Mouse (Mus musculus): ENCODE measurements around the gene Slc30a2.
"Not testable (repeated sequence)": the region's sequence is repeated elsewhere in the genome, so short reads cannot be mapped to it uniquely, and the experiment has no call there.

Slc30a2 gene

DNA sequence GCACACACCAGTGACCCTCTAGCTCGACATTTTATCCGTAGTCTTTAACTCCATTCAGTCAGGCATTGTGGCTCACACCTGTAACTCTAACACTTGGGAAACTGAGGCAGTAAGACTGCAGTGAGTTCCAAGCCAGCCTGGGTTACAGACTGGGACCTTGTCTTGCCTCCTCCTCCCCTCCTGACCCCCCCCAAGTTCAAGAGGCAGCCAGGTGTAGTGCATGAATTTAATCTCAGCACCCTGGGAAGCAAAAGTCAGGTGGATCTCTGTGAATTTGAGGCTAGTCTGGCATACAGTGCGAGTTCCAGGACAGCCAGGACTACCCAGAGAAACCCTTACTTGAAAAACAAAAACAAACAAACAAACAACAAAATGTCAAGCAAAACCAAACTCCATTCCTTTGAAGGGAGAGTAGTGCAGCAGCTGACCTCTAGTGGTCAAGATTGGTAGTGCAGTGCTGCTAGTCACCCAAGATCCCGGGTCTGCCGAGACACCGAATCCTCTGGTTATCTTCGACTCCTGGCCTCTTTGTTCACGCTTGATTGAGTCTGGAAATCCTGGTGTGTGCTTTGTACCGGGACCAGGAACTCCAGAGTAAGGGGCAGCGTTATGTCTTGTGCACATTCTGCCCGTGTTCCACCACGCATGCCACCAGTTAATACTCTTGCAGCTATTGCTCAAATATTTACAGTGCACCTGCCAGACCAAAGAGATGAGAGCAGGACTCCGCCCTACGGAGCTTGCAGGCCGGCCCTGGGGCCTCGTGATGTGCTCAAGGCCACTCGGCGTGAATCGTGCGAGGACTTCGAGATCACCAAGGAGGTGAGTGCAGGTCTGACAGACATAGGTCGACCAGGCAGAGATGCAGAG, 13.8 kb downstream of the Slc30a2 start:
- DNase-seq (ENCODE audit: low read depth, low spot score): peak; percentile 48

DNA sequence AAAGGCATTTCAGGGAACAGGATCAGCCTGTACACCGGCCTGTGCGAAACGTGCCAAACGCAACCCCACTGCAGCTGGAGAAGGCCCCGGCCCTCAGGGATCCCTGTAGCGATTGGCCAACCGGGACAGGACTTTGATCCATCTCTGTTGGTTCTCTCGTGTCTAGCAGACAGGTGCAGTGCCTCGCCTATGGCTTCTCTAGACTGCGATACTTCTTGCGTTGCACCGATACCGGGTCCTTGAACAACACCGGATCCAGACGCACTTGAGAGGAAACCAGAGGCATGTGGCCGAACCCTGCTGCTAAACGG, 14.4 kb downstream of the Slc30a2 start:
- DNase-seq (ENCODE audit: low read depth, low spot score): no peak

DNA sequence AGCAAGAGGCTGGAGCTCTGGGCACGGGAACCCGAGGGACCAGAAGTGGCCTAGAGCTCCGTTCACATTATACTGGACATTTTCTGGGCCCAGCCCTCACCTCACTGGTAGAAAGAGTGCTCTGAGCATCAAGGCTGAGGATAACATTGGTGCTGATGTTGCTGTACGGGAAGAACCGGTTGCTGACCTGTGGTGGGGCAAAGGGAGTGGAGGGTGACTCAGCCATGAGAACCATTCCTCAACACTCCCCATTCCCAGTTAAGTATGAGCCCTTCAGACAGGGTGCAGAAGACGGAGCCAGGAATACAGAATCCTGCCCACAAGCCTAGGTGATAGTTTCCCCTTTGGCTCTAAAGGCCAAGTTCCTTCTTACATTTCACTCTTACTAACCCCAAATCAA, 16.7 kb downstream of the Slc30a2 start:
- DNase-seq (ENCODE audit: low read depth, low spot score): no peak

- peak; percentile 50 for DNase-seq (ENCODE audit: low read depth, low spot score)
Observed at GRCm38 (mm10) chr4:134361215-134361614, 18.2 kb downstream of the Slc30a2 start.

DNA sequence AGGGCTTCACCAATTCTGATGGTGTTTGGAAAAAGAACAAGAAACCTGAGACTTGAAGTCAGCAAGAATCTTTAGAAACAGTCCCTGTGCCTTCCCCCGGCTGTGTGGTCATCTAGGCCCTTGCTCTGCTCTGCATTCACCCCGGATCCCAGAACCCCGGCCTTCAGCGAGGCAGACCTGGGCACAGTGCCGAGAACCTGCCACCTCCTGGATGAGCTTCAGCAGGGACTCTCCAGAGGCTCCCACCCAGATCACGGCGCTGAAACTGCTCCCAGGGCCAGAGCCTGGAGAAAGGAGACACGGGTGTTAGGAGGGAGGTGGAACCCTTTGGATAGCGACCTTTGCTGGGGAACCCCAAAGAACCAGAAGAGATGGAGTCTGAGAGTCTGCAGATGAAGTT, 19.1 kb downstream of the Slc30a2 start:
- no peak for DNase-seq (ENCODE audit: low read depth, low spot score)

DNA sequence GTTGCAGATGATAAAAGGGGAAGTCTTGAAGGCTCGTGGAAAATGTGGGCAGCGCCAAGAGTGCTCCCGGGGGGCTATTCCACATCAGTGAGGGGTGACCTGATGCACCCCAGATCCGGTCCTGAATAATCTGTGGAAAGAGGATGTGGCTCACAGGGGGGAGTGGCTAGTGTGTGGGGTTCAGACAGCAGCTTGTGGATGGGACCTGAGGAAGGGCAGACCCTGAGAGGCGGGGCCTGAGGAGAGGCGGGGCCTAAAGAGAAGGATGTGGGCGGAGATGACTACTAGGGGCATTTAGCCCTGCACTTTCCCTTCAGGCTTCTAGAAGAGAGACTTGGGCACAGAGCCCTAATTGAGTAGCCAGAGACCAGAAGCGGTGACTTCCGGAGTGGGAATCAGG, 19.6 kb downstream of the Slc30a2 start:
- no peak for DNase-seq (ENCODE audit: low read depth, low spot score)

DNA sequence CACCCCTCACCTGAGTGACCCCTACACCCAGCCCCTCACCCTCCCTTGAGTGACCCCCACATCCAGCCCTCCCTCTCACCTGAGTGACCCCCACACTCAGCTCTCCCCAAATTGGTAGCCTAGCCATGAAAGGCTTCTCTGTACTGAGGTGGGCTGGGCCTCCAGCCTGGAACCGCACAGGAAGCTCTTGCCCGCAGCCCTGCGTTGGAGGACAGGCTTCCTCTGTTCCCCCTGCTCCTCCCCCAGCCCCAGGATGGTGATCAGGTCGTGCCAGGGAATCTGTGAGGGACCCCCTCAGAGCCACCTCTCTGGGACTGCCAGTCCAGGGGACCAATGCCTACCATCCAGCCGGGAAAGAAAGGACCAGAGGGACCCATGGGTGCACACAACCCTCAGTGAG, 22.3 kb downstream of the Slc30a2 start:
- DNase-seq (ENCODE audit: low read depth, low spot score): no peak

- no peak for DNase-seq (ENCODE audit: low read depth, low spot score)
Observed at GRCm38 (mm10) chr4:134370649-134371221, 27.8 kb downstream of the Slc30a2 start.

DNA sequence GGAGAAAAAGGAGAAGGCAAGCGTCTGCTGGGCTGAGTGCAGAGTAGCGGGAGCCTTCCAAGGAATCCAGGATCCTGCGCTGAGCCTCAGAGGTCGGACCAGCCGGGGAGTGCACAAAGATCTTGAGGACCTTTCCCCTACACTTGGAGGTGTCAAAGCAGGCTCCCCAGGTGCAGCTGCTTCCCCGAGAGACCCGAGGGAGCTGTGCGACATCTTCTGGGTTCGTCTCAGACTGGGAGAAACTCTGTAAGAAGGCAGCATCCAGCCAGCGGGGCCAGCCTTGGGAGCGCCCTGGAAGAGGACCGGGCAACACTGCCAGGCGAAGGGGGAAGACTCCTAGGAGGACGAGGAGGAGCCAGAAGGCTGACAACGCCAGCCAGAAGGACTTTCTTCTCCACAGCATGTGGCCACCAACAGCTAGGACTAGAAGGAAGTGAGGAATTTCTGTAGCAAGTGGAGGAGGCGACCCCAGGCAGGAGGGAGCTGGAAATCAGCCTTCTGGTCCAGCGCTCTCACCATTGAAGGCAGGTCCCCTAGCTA, 28.4 kb downstream of the Slc30a2 start:
- DNase-seq (ENCODE audit: low read depth, low spot score): no peak

GRCm38 (mm10) chr4:134372294-134372747, 29.3 kb downstream of the Slc30a2 start:
- DNase-seq (ENCODE audit: low read depth, low spot score): peak; percentile 60

DNA sequence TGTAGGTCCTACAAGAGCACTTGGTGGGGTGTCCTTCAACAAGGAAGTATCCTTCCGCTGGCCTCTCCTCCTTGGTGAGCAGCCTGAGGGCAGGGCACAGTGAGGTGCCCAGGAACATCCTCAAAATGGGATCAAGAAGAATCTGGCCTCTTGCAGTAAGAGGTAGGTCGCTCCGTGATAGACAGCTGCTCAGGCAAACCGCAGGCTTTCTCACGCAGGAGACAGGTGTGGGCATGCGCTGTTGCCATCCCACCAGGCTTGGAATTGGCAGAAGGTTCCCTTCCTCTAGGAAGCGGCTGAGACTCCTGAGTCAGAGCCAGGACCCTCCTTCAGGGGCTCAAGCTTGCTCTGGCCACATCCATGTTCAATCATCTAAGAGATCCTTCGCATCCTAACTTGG, 30.3 kb downstream of the Slc30a2 start:
- DNase-seq (ENCODE audit: low read depth, low spot score): no peak

- no peak for DNase-seq (ENCODE audit: low read depth, low spot score)
Observed at GRCm38 (mm10) chr4:134374306-134374705, 31.3 kb downstream of the Slc30a2 start.

DNA sequence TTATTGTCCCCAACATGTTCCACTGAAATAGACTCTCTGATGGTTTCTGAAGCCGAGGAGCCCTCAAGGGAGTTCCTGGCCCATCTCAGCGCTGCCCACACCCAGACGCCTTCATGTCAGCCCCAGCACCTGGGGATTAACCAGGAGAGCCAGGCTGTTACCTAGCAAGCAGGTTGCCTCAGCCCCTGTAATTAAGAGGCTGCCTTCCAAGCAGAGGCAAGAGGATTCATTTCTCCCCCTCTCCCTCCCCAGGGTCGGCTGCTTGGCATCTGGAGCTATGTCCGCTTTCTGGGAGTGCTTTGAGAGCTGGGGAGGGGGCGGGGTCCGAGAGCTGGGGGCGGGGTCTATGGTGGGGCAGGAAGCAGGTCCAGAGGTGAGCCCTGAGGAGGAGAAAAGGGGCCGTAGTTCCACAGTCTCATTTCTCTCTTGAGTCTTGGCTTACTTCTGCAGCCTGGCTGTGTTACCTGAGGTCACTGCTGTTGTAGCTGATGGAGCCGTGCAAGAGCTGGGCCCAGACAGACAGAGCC, 35.2 kb downstream of the Slc30a2 start:
- DNase-seq (ENCODE audit: low read depth, low spot score): no peak

DNA sequence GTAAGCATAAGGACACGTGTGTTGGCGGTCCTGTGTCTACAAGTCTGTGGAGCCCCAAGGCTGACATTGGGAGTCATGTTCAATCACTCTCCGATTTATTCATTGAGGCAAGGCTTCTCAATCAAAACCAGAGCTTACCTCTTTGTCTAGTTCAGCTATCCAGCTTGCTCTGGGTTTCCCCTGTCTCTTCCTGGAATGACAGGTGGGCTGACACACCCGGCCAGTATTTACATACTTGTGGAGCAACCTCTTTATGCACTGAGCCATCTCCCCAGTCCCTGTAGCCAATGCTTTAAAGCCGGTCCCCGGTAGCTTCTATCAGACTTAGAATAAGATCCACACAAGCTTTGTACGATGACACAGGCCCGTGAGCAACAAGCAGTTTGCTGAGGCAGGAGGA, 36.5 kb downstream of the Slc30a2 start:
- DNase-seq (ENCODE audit: low read depth, low spot score): no peak

DNA sequence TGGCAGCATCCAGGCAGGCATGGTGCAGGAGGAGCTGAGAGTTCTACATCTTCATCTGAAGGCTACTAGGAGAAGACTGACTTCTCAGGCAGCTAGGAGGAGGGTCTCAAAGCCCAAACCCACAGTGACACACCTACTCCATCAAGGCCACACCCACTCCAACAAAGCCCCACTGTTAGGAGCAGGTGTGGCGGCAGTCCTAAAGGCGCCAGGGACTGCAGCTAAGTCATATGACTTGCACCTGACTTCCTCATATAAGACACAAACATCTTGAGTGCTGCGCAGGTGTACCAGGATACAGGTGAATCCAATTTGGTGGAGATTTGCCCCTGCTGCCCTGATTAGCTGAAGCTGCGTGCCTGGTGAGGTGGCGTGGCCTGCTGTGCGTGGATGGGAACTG, 40.8 kb downstream of the Slc30a2 start, which contains the start of gene Extl1:
Gene Extl1, minus strand, starts transcription at position 101 of the 400 bp plus-strand sequence.
- DNase-seq (ENCODE audit: low read depth, low spot score): not testable (repeated sequence)

GRCm38 (mm10) chr4:134387268-134387667, 44.3 kb downstream of the Slc30a2 start:
- DNase-seq (ENCODE audit: low read depth, low spot score): no peak

- DNase-seq (ENCODE audit: low read depth, low spot score): peak; percentile 82
Observed at GRCm38 (mm10) chr4:134388397-134388796, 45.4 kb downstream of the Slc30a2 start.

DNA sequence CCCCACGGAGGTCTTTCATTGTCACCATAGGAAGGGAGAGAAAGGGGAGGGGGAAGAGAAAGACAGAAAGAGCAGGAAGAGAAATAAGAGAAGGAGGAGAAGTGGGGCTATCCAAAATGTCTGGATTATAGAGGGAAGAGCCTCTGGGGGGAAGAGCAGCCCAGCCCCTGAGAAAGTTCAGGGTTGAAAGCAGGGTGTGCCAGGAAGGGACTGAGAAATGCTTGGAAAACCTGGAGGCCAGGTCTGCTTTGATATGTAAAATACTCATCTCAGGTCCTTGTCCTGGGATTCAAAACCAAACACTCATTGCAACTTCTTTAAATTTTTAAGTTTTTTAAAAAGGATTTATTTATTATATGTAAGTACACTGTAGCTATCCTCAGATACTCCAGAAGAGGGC, 48.7 kb downstream of the Slc30a2 start:
- no peak for DNase-seq (ENCODE audit: low read depth, low spot score)

GRCm38 (mm10) chr4:134392595-134392994, 49.6 kb downstream of the Slc30a2 start:
- no peak for DNase-seq (ENCODE audit: low read depth, low spot score)

DNA sequence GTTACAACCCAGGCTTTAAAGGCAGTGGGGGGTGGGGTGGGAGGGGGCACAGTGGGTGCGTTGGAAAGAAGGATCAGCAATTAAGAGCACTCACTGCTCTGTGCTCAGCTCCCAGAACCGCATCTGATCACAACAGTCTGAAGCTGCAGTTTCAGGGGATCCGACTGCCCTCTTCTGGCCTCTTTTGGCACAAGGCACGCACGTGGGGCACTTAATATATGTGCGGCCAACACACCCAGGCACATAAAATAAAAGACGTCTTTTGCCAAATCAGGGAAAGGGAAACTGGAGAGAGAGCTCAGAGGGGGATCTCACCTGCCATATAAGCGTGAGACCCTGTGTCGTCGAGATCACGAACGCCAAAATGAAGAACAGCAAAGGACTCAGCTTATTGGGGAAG, 50.0 kb downstream of the Slc30a2 start:
- DNase-seq (ENCODE audit: low read depth, low spot score): no peak

DNA sequence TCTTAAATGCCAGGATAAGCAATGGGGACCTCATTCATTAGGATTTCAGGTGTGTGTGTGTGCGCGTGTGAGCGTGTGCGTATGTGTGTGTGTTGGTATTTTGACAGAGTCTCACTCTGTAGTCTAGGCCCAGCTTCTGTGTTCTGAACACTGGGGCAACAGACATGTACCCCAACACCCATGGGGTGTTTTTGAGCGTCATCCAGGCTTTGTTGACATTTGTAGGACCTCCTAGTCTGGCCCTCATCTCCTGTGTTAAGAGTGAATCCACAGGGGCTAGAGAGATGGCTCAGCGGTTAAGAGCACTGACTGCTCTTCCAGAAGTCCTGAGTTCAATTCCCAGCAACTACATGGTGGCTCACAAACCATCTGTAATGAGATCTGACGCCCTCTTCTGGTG, 52.2 kb downstream of the Slc30a2 start:
- DNase-seq (ENCODE audit: low read depth, low spot score): no peak

GRCm38 (mm10) chr4:134395977-134396825, 53.2 kb downstream of the Slc30a2 start, which contains the start of gene Pafah2:
TSS of gene Pafah2 (plus strand) at chr4:134396320.
- DNase-seq (ENCODE audit: low read depth, low spot score): peak; percentile 99
